Mouse (Mus musculus) 416B (cell line): ENCODE measurements around the gene Bend6.

ENCODE experiments used
- DNase-seq: peaks from one replicate; pipeline ENCODE4 v3.0.0; 2011; ENCODE audit warnings: low read depth

Bend6 gene

GRCm38 (mm10) chr1:33803323-33803722, 104.3 kb downstream of the Bend6 start:
- DNase-seq, result no peak
